Mouse (Mus musculus): Measurements from ENCODE around the gene Herc1. TPM values are rescaled to one million over a fixed set of nuclear protein-coding genes. Genes with fewer than 3 reads are reported as not detected.

Gene Herc1
- polyA plus RNA-seq, 1 experiment from 2014 or later = 49.4 TPM

GRCm38 (mm10) chr9:66506424-66506823 lies 156.2 kb downstream of the Herc1 start:
- Histone ChIP-seq H3K27ac (replicated peaks) (peak overlapping the region; percentile 67), H3K4me3 (no peak overlapping the region), H3K36me3 (peaks cover 69% of the 10 kb centered on the region), H3K4me1 (peaks cover 48% of the 10 kb centered on the region), H3K9ac (replicated peaks) (no peak overlapping the region), H3K4me2 (replicated peaks) (no peak overlapping the region), H3K27me3 (no peaks in the 10 kb centered on the region), H3K9me3 (no peaks in the 10 kb centered on the region)
- ATAC-seq (ENCODE audit: low FRiP score, low read depth) = no peak

- Histone ChIP-seq H3K27ac (replicated peaks) (no peak overlapping the region), H3K9me3 (no peaks in the 10 kb centered on the region), H3K4me3 (no peak overlapping the region), H3K36me3 (peaks cover 56% of the 10 kb centered on the region), H3K4me1 (peaks cover 47% of the 10 kb centered on the region), H3K4me2 (replicated peaks) (no peak overlapping the region), H3K27me3 (no peaks in the 10 kb centered on the region), H3K9ac (replicated peaks) (no peak overlapping the region)
- 78% methylated on average over 3 of the region's 3 CpGs for WGBS
- ATAC-seq (ENCODE audit: low FRiP score, low read depth) = no peak
Measured at GRCm38 (mm10) chr9:66507684-66508083, 157.4 kb downstream of the Herc1 start.

- no peaks in the 10 kb centered on the region for H3K27me3 ChIP-seq
- whole genome bisulfite sequencing = 68% methylated on average over 4 of the region's 4 CpGs
- H3K4me1 ChIP-seq = peaks cover 48% of the 10 kb centered on the region
- peaks cover 56% of the 10 kb centered on the region for H3K36me3 ChIP-seq
- no peak overlapping the region for H3K4me3 ChIP-seq
- no peak for ATAC-seq (ENCODE audit: low FRiP score, low read depth)
- H3K9ac ChIP-seq (replicated peaks) = no peak overlapping the region
- H3K9me3 ChIP-seq = no peaks in the 10 kb centered on the region
- H3K4me2 ChIP-seq (replicated peaks) = no peak overlapping the region
- H3K27ac ChIP-seq (replicated peaks) = no peak overlapping the region
Measured at GRCm38 (mm10) chr9:66508890-66509399, 158.7 kb downstream of the Herc1 start.

- Histone ChIP-seq H3K9me3 (no peaks in the 10 kb centered on the region), H3K27ac (replicated peaks) (peak overlapping the region; percentile 92), H3K27me3 (no peaks in the 10 kb centered on the region), H3K4me2 (replicated peaks) (peak overlapping the region; percentile 92), H3K36me3 (peaks cover 57% of the 10 kb centered on the region), H3K4me1 (peaks cover 33% of the 10 kb centered on the region), H3K9ac (replicated peaks) (no peak overlapping the region), H3K4me3 (no peak overlapping the region)
- WGBS = 74% methylated on average over 7 of the region's 7 CpGs
- no peak for ATAC-seq (ENCODE audit: low FRiP score, low read depth)
Measured at GRCm38 (mm10) chr9:66510351-66510841, 160.1 kb downstream of the Herc1 start.

- Histone ChIP-seq H3K4me2 (replicated peaks) (peak overlapping the region; percentile 92), H3K27me3 (no peaks in the 10 kb centered on the region), H3K4me1 (peaks cover 28% of the 10 kb centered on the region), H3K9me3 (no peaks in the 10 kb centered on the region), H3K36me3 (peaks cover 59% of the 10 kb centered on the region), H3K9ac (replicated peaks) (peak overlapping the region; percentile 72), H3K4me3 (peak overlapping the region; percentile 52), H3K27ac (replicated peaks) (peak overlapping the region; percentile 92)
- no peak for ATAC-seq (ENCODE audit: low FRiP score, low read depth)
- WGBS = 0% methylated on average over 2 of the region's 2 CpGs
Measured at GRCm38 (mm10) chr9:66510944-66511343, 160.7 kb downstream of the Herc1 start.

- peaks cover 19% of the 10 kb centered on the region for H3K4me1 ChIP-seq
- no peaks in the 10 kb centered on the region for H3K27me3 ChIP-seq
- peak overlapping the region; percentile 92 for H3K27ac ChIP-seq (replicated peaks)
- H3K4me2 ChIP-seq (replicated peaks) = peak overlapping the region; percentile 92
- H3K4me3 ChIP-seq = peak overlapping the region; percentile 52
- peaks cover 59% of the 10 kb centered on the region for H3K36me3 ChIP-seq
- ATAC-seq (ENCODE audit: low FRiP score, low read depth) = peak; percentile 88
- WGBS = under 1% methylated on average over 78 of the region's 78 CpGs
- no peaks in the 10 kb centered on the region for H3K9me3 ChIP-seq
- peak overlapping the region; percentile 72 for H3K9ac ChIP-seq (replicated peaks)
Measured at GRCm38 (mm10) chr9:66511580-66512350, 161.5 kb downstream of the Herc1 start.

- H3K4me3 ChIP-seq = peak overlapping the region; percentile 52
- no peaks in the 10 kb centered on the region for H3K9me3 ChIP-seq
- peak overlapping the region; percentile 92 for H3K4me2 ChIP-seq (replicated peaks)
- H3K4me1 ChIP-seq = peaks cover 17% of the 10 kb centered on the region
- peak; percentile 86 for ATAC-seq (ENCODE audit: low FRiP score, low read depth)
- 2% methylated on average over 8 of the region's 8 CpGs for WGBS
- H3K9ac ChIP-seq (replicated peaks) = peak overlapping the region; percentile 72
- peaks cover 59% of the 10 kb centered on the region for H3K36me3 ChIP-seq
- H3K27me3 ChIP-seq = no peaks in the 10 kb centered on the region
- H3K27ac ChIP-seq (replicated peaks) = peak overlapping the region; percentile 92
Measured at GRCm38 (mm10) chr9:66512351-66512671, 162.1 kb downstream of the Herc1 start.

GRCm38 (mm10) chr9:66513150-66513549 lies 162.9 kb downstream of the Herc1 start:
- H3K27me3 ChIP-seq = no peaks in the 10 kb centered on the region
- peak overlapping the region; percentile 92; the same call in 1 of the 2 replicates for H3K4me2 ChIP-seq (replicated peaks)
- ATAC-seq (ENCODE audit: low FRiP score, low read depth) = no peak
- peak overlapping the region; percentile 92 for H3K27ac ChIP-seq (replicated peaks)
- peaks cover 59% of the 10 kb centered on the region for H3K36me3 ChIP-seq
- no peak overlapping the region for H3K9ac ChIP-seq (replicated peaks)
- H3K4me3 ChIP-seq = no peak overlapping the region
- no peaks in the 10 kb centered on the region for H3K9me3 ChIP-seq
- peaks cover 17% of the 10 kb centered on the region for H3K4me1 ChIP-seq

GRCm38 (mm10) chr9:66513661-66514255 lies 163.5 kb downstream of the Herc1 start:
- Histone ChIP-seq H3K36me3 (peaks cover 59% of the 10 kb centered on the region), H3K4me2 (replicated peaks) (no peak overlapping the region), H3K4me1 (peaks cover 17% of the 10 kb centered on the region), H3K9me3 (no peaks in the 10 kb centered on the region), H3K27ac (replicated peaks) (peak overlapping the region; percentile 92; the same call in 1 of the 2 replicates), H3K4me3 (no peak overlapping the region), H3K27me3 (no peaks in the 10 kb centered on the region), H3K9ac (replicated peaks) (no peak overlapping the region)
- no peak for ATAC-seq (ENCODE audit: low FRiP score, low read depth)
- 97% methylated on average over 4 of the region's 4 CpGs for WGBS

GRCm38 (mm10) chr9:66514256-66514770 lies 164.1 kb downstream of the Herc1 start, which contains the start of gene Fbxl22:
Fbxl22 (minus strand) TSS chr9:66514593.
- H3K27ac ChIP-seq (replicated peaks) = peak within 1 kb of the TSS; percentile 92
- peaks cover 17% of the 10 kb centered on the region for H3K4me1 ChIP-seq
- no peak within 1 kb of the TSS for H3K4me3 ChIP-seq
- H3K4me2 ChIP-seq (replicated peaks) = no peak within 1 kb of the TSS
- H3K9me3 ChIP-seq = no peaks in the 10 kb centered on the region
- ATAC-seq (ENCODE audit: low FRiP score, low read depth) = no peak
- H3K36me3 ChIP-seq = peaks cover 59% of the 10 kb centered on the region
- 72% methylated on average over 17 of the region's 17 CpGs for WGBS
- H3K27me3 ChIP-seq = no peaks in the 10 kb centered on the region
- no peak within 1 kb of the TSS for H3K9ac ChIP-seq (replicated peaks)

- Histone ChIP-seq H3K4me1 (peaks cover 15% of the 10 kb centered on the region), H3K4me2 (replicated peaks) (no peak overlapping the region), H3K36me3 (peaks cover 62% of the 10 kb centered on the region), H3K9me3 (no peaks in the 10 kb centered on the region), H3K9ac (replicated peaks) (no peak overlapping the region), H3K4me3 (no peak overlapping the region), H3K27ac (replicated peaks) (no peak overlapping the region), H3K27me3 (no peaks in the 10 kb centered on the region)
- ATAC-seq (ENCODE audit: low FRiP score, low read depth) = no peak
- 87% methylated on average over 2 of the region's 2 CpGs for WGBS
Measured at GRCm38 (mm10) chr9:66515115-66515514, 164.9 kb downstream of the Herc1 start.

GRCm38 (mm10) chr9:66515680-66516210 lies 165.5 kb downstream of the Herc1 start:
- Histone ChIP-seq H3K4me2 (replicated peaks) (no peak overlapping the region), H3K4me1 (peaks cover 9% of the 10 kb centered on the region), H3K4me3 (no peak overlapping the region), H3K9ac (replicated peaks) (no peak overlapping the region), H3K27ac (replicated peaks) (no peak overlapping the region), H3K27me3 (no peaks in the 10 kb centered on the region), H3K9me3 (no peaks in the 10 kb centered on the region), H3K36me3 (peaks cover 67% of the 10 kb centered on the region)
- WGBS = 95% methylated on average over 10 of the region's 10 CpGs
- no peak for ATAC-seq (ENCODE audit: low FRiP score, low read depth)

All from midbrain, embryonic 12.5 days (tissue).